Mouse (Mus musculus): ENCODE results near the gene Syne1. TPM values are rescaled to one million over a fixed set of nuclear protein-coding genes. Genes with fewer than 3 reads are reported as not detected.
A peak's percentile ranks its signal among the peaks of the same experiment; 100 is the strongest.

Gene Syne1
- total RNA-seq, 2 experiments from 2014 or later: 17.0 to 20.5 TPM

DNA sequence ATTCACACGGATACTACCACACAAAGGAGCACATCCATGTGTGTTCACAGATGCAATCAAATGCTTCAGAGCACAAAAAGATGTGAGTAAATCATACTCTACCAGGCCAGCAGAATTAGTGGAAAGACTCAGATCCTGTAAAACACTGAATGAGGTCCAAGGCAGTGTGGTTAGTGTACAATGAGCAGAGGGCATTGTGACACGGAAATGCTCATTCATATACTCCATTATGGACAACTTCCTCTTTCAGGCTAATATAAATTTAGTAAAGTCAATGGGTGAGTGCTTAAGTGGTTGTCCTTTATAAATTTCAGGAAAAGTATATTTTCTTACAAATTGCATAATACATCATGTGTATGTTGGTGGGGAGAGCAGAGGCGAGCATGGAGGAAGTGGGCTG lies 484.2 kb downstream of the Syne1 start:
- DNase-seq: no peak

DNA sequence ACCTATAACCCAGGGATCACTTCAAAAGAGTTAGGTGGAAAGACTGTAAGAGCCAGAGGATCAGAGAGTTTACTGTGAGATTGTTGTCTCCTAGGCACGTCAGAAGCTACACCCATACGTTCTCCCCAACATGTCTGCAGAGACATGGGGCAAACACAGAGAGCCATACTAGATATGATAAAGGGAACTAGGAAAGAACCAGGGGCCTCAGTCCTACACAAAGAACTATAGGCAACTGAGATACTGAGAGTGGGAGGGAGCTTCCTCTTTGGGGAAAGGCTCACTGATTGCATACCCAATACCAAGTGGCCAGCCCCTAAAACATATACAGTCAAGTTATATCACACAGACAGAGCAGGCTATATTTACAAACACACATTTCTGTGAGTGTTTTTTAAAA lies 491.3 kb downstream of the Syne1 start:
- DNase-seq: no peak

- DNase-seq: no peak
These were observed 492.4 kb downstream of the Syne1 start for GRCm38 (mm10) chr10:5058876-5059275.

DNA sequence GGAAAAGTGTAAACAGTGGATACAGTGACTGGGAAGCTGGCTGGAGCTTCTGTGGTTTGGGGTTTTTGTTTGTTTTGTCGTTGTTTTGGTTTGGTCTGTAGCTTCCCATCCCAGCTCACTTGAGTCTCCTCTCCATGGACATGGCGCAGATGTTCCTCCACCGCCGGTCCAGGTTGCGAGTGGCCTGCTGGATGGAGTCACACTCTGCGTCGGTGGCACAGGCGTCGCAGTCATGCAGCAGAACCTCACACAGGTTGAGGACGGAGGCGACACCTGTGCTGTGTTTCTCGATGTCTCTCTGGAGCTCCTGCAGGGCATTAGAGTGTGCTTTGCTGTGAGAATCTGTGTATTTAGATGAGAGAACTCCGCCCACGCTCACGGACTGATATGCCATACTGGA lies 493.6 kb downstream of the Syne1 start:
- DNase-seq: no peak

- DNase-seq: no peak
These were observed 494.3 kb downstream of the Syne1 start for GRCm38 (mm10) chr10:5056940-5057339.

- DNase-seq: no peak
These were observed 495.0 kb downstream of the Syne1 start for GRCm38 (mm10) chr10:5056243-5056735.

GRCm38 (mm10) chr10:5045671-5046070 lies 505.6 kb downstream of the Syne1 start:
- no peak for DNase-seq

GRCm38 (mm10) chr10:5045213-5045612 lies 506.1 kb downstream of the Syne1 start:
- no peak for DNase-seq

DNA sequence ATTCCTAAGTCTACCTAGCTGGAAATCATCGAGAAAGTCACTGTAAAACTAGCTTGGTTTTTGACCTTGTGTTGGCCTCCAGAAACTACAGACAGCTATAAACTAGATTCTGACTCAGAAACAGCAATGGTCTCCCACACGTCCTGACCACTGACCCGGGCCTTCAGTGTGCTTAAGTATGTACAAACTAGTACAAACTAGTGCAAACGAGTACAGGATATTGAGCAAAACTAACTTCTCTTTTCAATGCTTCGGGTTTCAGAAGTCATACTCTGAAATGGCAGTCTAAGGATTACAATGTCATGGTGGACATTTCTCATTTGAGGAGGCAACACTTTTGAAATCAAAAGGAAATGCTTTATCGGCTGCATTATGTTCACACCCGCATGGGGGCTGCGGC lies 506.8 kb downstream of the Syne1 start:
- DNase-seq: no peak

GRCm38 (mm10) chr10:5041254-5041653 lies 510.0 kb downstream of the Syne1 start:
- no peak for DNase-seq

DNA sequence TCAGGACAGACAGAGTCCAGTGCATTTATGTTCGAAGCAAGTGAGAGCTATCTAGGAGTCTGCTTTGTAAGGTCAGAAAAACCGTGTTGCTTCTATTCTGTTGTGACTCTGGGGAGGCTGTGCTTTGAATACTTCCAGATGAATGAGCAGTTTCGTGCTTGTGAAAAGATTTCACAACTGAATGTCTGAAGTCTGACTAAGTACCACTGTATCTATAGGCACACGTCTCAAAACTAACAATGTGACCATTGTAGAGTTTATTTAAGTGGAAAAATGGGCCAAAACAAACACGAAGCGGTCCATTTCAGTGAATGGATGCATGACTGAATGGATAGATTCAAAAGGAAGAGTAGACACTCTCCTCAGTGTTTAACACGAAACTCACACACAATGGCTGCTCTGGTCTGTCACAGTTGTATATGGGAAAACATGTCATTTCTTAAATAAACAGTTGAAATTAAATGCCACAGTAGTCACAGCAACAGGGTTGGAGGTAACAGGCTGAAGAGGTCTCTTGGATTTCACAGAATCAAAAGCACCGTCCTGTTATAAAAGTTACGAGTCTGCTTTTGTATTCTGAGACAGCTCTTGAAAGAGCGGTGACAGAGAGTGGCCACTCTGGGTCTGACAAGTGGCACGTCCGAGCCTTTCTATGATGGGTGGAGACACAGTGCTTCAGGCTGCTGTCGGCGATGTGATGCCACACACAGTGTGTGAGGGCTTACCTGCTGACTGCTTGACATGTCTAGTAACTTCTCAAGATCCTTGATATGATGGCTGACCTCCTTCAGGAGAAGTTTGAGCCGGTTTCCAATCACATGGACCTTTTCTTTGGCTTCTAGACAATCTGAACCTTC lies 518.9 kb downstream of the Syne1 start:
- DNase-seq: no peak

- DNase-seq: no peak
These were observed 521.4 kb downstream of the Syne1 start for GRCm38 (mm10) chr10:5029883-5030282.

DNA sequence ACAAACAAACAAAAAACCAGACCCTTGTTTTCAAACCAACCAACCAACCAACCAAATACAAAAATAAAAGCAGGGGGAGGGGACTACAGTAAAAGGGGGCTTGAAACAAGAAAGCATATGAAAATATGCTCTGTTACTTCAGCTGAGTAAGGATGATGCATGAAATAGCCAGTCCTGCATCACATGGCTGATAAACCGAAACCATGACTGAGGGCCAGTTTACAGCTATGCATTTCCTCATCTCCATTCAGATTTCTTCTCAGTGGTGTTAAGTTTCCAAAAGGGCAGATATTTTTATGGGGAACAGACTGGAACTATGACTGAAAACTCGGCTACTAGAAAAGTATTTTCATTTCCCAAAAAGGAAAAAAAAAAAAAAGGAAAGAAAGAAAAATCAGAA lies 522.1 kb downstream of the Syne1 start:
- DNase-seq: no peak

- DNase-seq: no peak
These were observed 523.0 kb downstream of the Syne1 start for GRCm38 (mm10) chr10:5028301-5028700.

GRCm38 (mm10) chr10:5027208-5027607 lies 524.1 kb downstream of the Syne1 start:
- no peak for DNase-seq

DNA sequence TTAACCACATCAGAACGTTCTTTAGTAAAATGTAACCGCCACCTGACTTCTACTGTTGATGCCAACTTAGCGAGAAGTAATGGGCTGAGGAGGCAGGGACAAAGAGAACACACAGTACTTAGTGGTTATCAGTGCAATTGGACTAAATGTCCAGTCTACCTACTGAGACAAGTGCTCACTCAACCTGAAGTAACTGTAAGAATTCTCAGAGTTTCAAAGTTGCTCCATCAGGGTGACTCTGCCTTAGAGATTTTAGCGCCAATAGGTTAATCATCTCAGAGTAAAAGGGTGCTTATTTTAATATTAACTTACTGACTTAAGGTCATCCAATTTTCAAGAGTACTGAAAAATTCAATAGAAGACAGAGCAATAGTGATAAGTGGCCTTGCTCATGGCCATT lies 525.4 kb downstream of the Syne1 start:
- no peak for DNase-seq

DNA sequence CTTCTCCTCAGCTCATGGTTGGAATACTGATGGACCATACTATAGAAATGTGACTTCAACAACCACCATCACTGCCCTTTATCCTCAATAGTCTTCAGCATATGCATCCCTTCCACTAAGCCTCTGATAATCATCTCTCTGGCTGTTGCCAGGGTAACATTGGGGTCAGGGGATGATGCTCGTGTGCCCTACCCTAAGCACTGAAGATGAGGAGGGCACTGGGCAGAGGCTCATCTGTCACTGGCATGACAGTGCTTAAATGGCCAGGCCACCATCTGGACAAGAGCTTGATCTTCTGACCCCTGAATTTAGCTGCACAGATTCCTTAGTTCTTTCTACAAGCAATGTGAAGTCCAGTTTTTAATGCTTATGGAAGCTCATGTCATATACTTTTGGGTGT lies 534.1 kb downstream of the Syne1 start:
- DNase-seq: no peak

GRCm38 (mm10) chr10:5014976-5015375 lies 536.3 kb downstream of the Syne1 start:
- no peak for DNase-seq

- DNase-seq: no peak
These were observed 539.3 kb downstream of the Syne1 start for GRCm38 (mm10) chr10:5012004-5012403.

DNA sequence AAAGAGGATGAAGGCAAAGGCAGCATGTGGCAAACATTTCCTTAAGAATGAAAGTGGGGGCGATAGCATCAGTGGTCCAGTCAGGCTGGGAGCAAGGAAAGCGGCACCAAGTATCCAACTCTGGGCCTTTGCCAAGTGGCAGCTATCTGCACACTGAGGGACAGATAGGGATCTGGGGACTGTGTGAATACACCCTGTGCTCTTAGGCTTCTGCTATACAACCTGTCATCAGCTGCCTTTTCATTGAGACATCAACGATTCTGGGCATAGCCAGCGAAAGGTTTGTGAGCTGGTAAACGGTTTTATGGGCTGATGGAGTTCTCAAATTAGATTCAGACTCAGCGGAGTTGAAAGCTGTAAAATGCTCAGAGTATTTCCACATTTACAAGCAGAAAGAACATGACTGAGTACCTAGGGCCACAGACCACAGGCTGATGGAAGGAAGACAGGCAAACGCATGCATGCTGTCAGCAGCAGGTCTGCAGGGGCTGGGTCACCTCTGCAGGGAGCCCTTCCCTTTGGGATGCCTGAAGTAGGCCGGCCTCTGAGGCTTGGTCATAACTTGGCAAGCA lies 542.4 kb downstream of the Syne1 start:
- DNase-seq: no peak

DNA sequence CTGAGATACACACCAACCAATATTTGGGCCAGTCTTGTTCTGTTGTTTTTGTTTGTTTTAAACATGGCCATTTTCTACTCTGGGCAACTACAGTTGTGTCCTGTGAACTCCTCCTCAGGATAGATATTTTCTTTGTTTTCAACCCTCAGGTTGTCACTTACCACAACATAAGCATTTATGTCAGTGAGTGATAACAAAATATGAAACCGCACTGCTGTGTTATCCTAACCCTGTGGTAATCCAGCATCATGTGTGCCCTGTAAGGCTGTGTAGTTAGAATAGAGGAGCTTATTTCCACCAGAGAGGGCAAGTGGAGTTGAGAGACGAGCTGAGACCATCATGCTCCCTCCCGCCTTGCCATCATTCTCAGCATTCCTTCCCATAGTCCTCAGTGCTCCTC lies 554.7 kb downstream of the Syne1 start:
- no peak for DNase-seq

DNA sequence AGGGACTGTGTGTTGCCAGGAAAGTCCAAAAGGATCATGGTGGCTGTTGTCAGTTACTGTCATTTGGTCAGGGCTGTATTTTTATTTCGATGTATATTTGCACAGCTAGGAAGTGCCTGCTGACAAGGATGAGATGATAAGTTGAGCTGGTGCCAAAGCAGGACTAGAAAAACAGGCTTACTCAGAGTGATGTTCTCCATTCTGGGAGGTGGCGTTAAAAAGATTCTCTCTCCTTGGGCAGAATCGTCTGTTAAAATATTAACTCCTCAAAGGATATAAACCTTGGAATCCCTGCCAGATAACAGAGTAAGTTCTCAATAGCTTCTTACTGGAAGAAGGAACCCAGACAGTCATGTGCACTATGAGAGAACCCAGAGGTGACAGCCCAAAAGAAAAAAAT lies 557.5 kb downstream of the Syne1 start:
- DNase-seq: peak in 1 of 2 experiments; percentile 34

- DNase-seq: peak in 1 of 2 experiments; percentile 14
These were observed 567.4 kb downstream of the Syne1 start for GRCm38 (mm10) chr10:4983919-4984318.

GRCm38 (mm10) chr10:4977374-4977773 lies 573.9 kb downstream of the Syne1 start:
- no peak for DNase-seq
